Mouse (Mus musculus) myocyte (in vitro differentiated cells): ENCODE measurements around the gene Scn2a. TPM values are rescaled to one million over a fixed set of nuclear protein-coding genes. Genes with fewer than 3 reads are reported as not detected.
A peak's percentile ranks its signal among the peaks of the same experiment; 100 is the strongest.

Experiments
- H3K27me3 ChIP-seq: one replicate; pipeline ENCODE4 v1.6.1; 2011; ENCODE audit not compliant: control insufficient read depth, insufficient read depth, insufficient read length
- H3K36me3 ChIP-seq: one replicate; pipeline ENCODE4 v1.6.1; 2011; ENCODE audit not compliant: control insufficient read depth, insufficient read depth
- H3K4me2 ChIP-seq: one replicate; pipeline ENCODE4 v1.6.1; 2011; ENCODE audit warnings: low read depth, control low read depth
- H3K4me3 ChIP-seq: one replicate; pipeline ENCODE4 v1.5.1; 2011; ENCODE audit warnings: mild to moderate bottlenecking, control low read depth, moderate library complexity
- H3K79me2 ChIP-seq: one replicate; pipeline ENCODE4 v1.6.1; 2011; ENCODE audit not compliant: control insufficient read depth, insufficient read depth
- H3ac ChIP-seq: one replicate; pipeline ENCODE4 v1.6.1; 2011; ENCODE audit not compliant: control insufficient read depth, insufficient read length
- CEBPB ChIP-seq: IDR thresholded peaks from 2 replicates; pipeline ENCODE4 v1.6.1; 2011; ENCODE audit warnings: mild to moderate bottlenecking, moderate library complexity; ENCODE audit not compliant: poor library complexity, insufficient read depth, severe bottlenecking
- E2F4 ChIP-seq: IDR thresholded peaks from one replicate; pipeline ENCODE4 v1.6.1; 2011; ENCODE audit warnings: mild to moderate bottlenecking, control low read depth, moderate library complexity; ENCODE audit not compliant: insufficient read depth
- MAX ChIP-seq: IDR thresholded peaks from one replicate; pipeline ENCODE4 v1.6.1; 2011; ENCODE audit warnings: low read depth, mild to moderate bottlenecking, control low read depth
- MYOD1 ChIP-seq, 3 experiments: IDR thresholded peaks; one replicate each; pipeline ENCODE4 v1.6.1; 2011; ENCODE audit warnings: control low read depth in 2 of 3, low read depth in 2 of 3, mild to moderate bottlenecking in 2 of 3, moderate library complexity in 1 of 3; ENCODE audit not compliant: insufficient read length in 2 of 3, control insufficient read depth in 1 of 3
- MYOG ChIP-seq, 3 experiments: IDR thresholded peaks; one replicate each; pipeline ENCODE4 v1.6.1; 2011; ENCODE audit warnings: control low read depth in 2 of 3, low read depth in 2 of 3, mild to moderate bottlenecking in 2 of 3; ENCODE audit not compliant: insufficient read length in 2 of 3, control insufficient read depth in 1 of 3, insufficient read depth in 1 of 3
- POLR2A ChIP-seq: IDR thresholded peaks from one replicate; pipeline ENCODE4 v1.6.1; 2011; ENCODE audit warnings: low read depth, mild to moderate bottlenecking, control low read depth, moderate library complexity; ENCODE audit not compliant: insufficient read length
- POLR2AphosphoS2 ChIP-seq: IDR thresholded peaks from one replicate; pipeline ENCODE4 v1.6.1; 2011; ENCODE audit warnings: low read depth, control low read depth; ENCODE audit not compliant: insufficient read length
- REST ChIP-seq: IDR thresholded peaks from one replicate; pipeline ENCODE4 v1.6.1; 2011; ENCODE audit warnings: mild to moderate bottlenecking, control low read depth, moderate library complexity; ENCODE audit not compliant: insufficient read depth, insufficient read length
- SRF ChIP-seq: IDR thresholded peaks from one replicate; pipeline ENCODE4 v1.6.1; 2011; ENCODE audit warnings: low read depth; ENCODE audit not compliant: control insufficient read depth, insufficient read length
- TCF12 ChIP-seq: IDR thresholded peaks from one replicate; pipeline ENCODE4 v1.6.1; 2011; ENCODE audit warnings: mild to moderate bottlenecking, control low read depth; ENCODE audit not compliant: poor library complexity, insufficient read depth, severe bottlenecking
- TCF3 ChIP-seq: IDR thresholded peaks from one replicate; pipeline ENCODE4 v1.6.1; 2011; ENCODE audit warnings: low read depth, control low read depth; ENCODE audit not compliant: insufficient read length
- USF1 ChIP-seq: IDR thresholded peaks from one replicate; pipeline ENCODE4 v1.6.1; 2011; ENCODE audit warnings: low read depth, mild to moderate bottlenecking, control low read depth, moderate library complexity
- polyA plus RNA-seq: library from polyadenylated mRNA; unstranded; fragments of >200 nt; fragmentation: generic; extraction: Trizol; gene quantifications from one replicate; pipeline ENCODE4 v1.2.1, GENCODE M21; 2012; ENCODE audit warnings: missing spikeins

The Scn2a gene
- polyA plus RNA-seq, 1 experiment: 0.18 TPM

DNA sequence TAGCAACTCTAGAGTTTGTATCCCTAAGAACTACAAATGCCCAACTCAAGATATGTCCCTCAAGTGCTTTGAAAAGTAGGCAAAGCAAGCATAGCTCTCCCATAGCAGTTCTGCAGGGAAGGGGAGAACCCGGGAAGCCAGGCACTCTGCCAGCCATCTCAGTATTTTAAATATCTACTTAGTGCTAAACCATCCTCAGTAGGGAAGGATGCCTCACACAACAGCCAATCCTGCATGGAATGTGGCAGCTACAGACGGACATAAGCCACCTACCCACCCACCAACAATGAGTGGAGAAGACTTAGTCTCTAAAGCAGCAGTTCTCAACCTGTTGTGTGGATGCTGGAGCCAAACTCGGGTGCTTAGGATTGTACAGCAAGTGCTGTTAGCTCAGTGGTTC lies 73.9 kb downstream of the Scn2a start:
- Histone ChIP-seq H3K27me3 (no peaks in the 10 kb centered on the region), H3K4me3 (no peak overlapping the region), H3K36me3 (no peaks in the 10 kb centered on the region), H3K4me2 (no peak overlapping the region), H3ac (no peak overlapping the region), H3K79me2 (no peaks in the 10 kb centered on the region)
- TF ChIP-seq TCF3 (no peak), MAX (no peak), USF1 (no peak), POLR2AphosphoS2 (no peak), CEBPB (no peak), REST (no peak), POLR2A (no peak), TCF12 (no peak), E2F4 (no peak), SRF (no peak), MYOD1 (IDR thresholded peaks at IDR 0.05; ENCODE audit: control insufficient read depth in 1 of 3, insufficient read length in 2 of 3, low read depth in 2 of 3) (no peak), MYOG (IDR thresholded peaks at IDR 0.05; ENCODE audit: control insufficient read depth in 1 of 3, insufficient read depth in 1 of 3, insufficient read length in 2 of 3, low read depth in 2 of 3) (no peak)

DNA sequence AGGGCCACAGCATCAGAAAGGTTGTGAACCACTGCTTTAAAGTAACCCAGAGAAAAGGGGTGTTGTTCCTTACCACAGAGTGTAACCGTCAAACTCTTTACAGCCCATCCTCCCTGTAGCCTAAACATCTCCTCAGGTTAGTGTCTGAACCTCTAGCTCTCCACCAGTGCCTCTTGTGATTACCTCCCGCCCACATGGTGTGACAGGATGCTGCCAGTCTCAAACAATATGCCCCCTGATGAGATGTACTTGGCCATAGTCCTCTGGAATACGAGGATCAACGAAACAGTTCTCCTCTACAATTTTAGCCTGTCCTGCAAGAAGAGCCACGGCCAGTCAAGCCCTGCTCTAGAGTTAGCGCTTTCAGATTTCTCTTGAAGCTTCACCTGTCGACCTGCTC lies 74.5 kb downstream of the Scn2a start:
- no peak overlapping the region for H3K4me3 ChIP-seq
- H3K4me2 ChIP-seq: no peak overlapping the region
- no peaks in the 10 kb centered on the region for H3K36me3 ChIP-seq
- H3ac ChIP-seq: no peak overlapping the region
- TF ChIP-seq POLR2AphosphoS2: no peak
- no peak for TF ChIP-seq TCF12
- no peak for TF ChIP-seq E2F4
- no peak for TF ChIP-seq REST
- no peak for TF ChIP-seq SRF
- TF ChIP-seq TCF3: no peak
- no peak for TF ChIP-seq CEBPB
- TF ChIP-seq USF1: no peak
- no peak for TF ChIP-seq MAX
- no peak for TF ChIP-seq POLR2A
- no peak for TF ChIP-seq MYOG (IDR thresholded peaks at IDR 0.05; ENCODE audit: control insufficient read depth in 1 of 3, insufficient read depth in 1 of 3, insufficient read length in 2 of 3, low read depth in 2 of 3)
- no peak for TF ChIP-seq MYOD1 (IDR thresholded peaks at IDR 0.05; ENCODE audit: control insufficient read depth in 1 of 3, insufficient read length in 2 of 3, low read depth in 2 of 3)
- no peaks in the 10 kb centered on the region for H3K79me2 ChIP-seq
- no peaks in the 10 kb centered on the region for H3K27me3 ChIP-seq

DNA sequence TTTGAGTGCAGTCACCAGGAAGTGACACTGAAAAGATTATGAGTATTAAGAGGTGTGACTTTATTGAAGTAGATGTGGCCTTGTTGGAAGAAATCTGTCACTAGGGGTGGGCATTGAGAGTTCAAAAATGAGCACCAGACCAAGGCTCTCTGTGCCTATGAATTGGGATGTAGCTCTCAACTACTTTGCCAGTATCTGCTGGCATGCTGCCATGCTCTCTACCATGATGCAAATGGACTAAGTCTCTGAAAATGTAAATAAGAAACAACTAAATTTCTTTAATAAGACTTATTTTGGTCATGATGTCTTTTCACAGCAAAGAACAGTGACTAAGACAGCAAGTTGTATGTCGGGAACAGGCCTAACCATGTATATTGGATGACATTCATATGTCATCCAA lies 79.7 kb downstream of the Scn2a start:
- no peaks in the 10 kb centered on the region for H3K36me3 ChIP-seq
- H3K79me2 ChIP-seq: no peaks in the 10 kb centered on the region
- no peak for TF ChIP-seq TCF12
- TF ChIP-seq USF1: no peak
- TF ChIP-seq MYOG (IDR thresholded peaks at IDR 0.05; ENCODE audit: control insufficient read depth in 1 of 3, insufficient read depth in 1 of 3, insufficient read length in 2 of 3, low read depth in 2 of 3): no peak
- no peak for TF ChIP-seq POLR2A
- TF ChIP-seq MYOD1 (IDR thresholded peaks at IDR 0.05; ENCODE audit: control insufficient read depth in 1 of 3, insufficient read length in 2 of 3, low read depth in 2 of 3): no peak
- TF ChIP-seq POLR2AphosphoS2: no peak
- no peak for TF ChIP-seq MAX
- TF ChIP-seq CEBPB: no peak
- TF ChIP-seq SRF: no peak
- no peak for TF ChIP-seq TCF3
- no peak for TF ChIP-seq REST
- TF ChIP-seq E2F4: no peak
- H3K27me3 ChIP-seq: no peaks in the 10 kb centered on the region
- H3K4me2 ChIP-seq: no peak overlapping the region
- no peak overlapping the region for H3ac ChIP-seq
- H3K4me3 ChIP-seq: no peak overlapping the region

DNA sequence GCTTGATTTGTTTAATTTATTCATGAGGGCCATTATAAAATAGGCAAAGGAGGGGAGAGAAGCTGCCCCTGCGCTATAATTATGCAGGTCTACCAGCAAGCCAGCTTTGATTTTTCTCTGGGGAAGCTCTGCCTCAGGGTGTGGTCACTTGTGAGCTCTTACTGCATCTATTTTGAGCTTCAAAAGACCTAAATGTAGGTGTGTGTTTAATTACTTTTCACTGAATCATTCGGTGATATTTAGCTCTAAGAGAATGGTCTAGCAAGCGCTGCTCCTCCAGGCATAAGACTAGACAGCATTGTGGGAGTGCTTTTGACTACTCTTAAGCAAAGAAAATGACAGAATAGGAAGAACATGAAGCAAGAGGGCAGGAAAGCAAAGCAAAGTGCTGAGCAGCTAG lies 80.6 kb downstream of the Scn2a start:
- Histone ChIP-seq H3K36me3 (no peaks in the 10 kb centered on the region), H3K27me3 (no peaks in the 10 kb centered on the region), H3K79me2 (no peaks in the 10 kb centered on the region), H3K4me3 (no peak overlapping the region), H3K4me2 (peak overlapping the region; percentile 6), H3ac (no peak overlapping the region)
- TF ChIP-seq REST (no peak), POLR2A (no peak), TCF3 (no peak), MAX (no peak), USF1 (no peak), TCF12 (no peak), SRF (no peak), E2F4 (no peak), MYOD1 (IDR thresholded peaks at IDR 0.05; ENCODE audit: control insufficient read depth in 1 of 3, insufficient read length in 2 of 3, low read depth in 2 of 3) (no peak)

DNA sequence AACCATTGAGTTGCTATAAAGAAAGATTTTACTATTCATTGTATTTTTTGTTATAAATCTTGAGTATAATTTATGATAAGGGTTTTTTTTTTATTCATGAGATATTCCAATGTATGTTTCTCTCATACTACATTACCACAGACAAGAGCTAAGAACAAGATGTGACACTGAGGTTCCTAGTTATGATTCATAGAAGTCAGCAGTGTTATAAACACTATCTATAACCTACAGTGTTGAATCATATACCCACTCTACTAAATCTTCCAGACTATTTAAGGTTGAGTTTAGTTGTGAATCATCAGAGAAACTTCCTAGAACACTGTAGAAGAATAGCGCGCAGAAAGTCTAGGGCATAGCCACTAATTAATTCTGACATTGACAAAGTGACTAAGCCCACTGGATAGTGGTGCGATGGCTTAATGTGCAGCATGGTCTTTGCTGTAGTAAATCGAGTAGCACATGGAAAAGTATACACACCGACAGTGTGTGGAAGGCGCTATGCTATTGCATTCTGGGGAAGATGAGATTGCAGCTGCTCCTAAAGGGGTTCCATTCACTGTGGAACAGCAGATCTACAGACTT lies 101.7 kb downstream of the Scn2a start:
- no peaks in the 10 kb centered on the region for H3K27me3 ChIP-seq
- H3K4me3 ChIP-seq: no peak overlapping the region
- H3K4me2 ChIP-seq: peak overlapping the region; percentile 2
- TF ChIP-seq TCF3: no peak
- no peak for TF ChIP-seq MAX
- no peak for TF ChIP-seq CEBPB
- TF ChIP-seq E2F4: no peak
- TF ChIP-seq TCF12: no peak
- TF ChIP-seq POLR2A: no peak
- H3ac ChIP-seq: no peak overlapping the region
- no peaks in the 10 kb centered on the region for H3K79me2 ChIP-seq
- H3K36me3 ChIP-seq: no peaks in the 10 kb centered on the region
